Mouse (Mus musculus) layer of hippocampus, adult 8-10 months (tissue): ENCODE results near the gene Dph2. TPM values are rescaled to one million over a fixed set of nuclear protein-coding genes. Genes with fewer than 3 reads are reported as not detected.

Experiments used
- DNase-seq, 2 experiments: peaks; one replicate each; pipeline ENCODE4 v3.0.0; 2022; ENCODE audit warnings: low spot score in 2 of 2
- total RNA-seq, 4 experiments: library from RNA; stranded (reverse); gene quantifications; 2 replicates each; pipeline ENCODE4 v1.2.4; 2022

Gene Dph2
- 10 to 100 TPM in 3 of 4 experiments, 1 to 10 TPM in 1; 9.0 to 11.5 (median 11.0) TPM for total RNA-seq

DNA sequence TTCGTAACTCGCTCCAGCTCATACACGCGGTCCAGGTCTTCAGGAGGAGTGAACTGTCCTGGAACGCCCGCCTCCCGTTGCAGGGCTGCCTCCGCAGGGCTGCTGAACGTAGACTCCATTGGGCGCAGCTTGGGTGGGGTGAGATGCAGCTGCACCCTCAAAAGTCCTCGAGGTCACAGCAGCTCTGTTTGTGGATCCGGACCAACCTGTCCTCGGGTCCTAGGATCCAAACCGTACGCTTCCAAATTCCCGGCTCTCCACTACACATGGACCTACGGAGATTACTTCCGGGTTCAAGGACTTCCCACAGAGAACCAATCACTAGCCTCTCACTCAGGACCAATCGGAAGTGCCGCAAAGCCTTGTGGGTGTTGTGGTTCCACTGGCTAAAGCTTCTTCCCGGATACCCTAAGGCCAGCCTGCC, at the start of gene Dph2:
Gene Dph2 (minus strand): TSS at position 295 of the 424 bp plus-strand sequence.
- peak; percentile 78 to 87 for DNase-seq

DNA sequence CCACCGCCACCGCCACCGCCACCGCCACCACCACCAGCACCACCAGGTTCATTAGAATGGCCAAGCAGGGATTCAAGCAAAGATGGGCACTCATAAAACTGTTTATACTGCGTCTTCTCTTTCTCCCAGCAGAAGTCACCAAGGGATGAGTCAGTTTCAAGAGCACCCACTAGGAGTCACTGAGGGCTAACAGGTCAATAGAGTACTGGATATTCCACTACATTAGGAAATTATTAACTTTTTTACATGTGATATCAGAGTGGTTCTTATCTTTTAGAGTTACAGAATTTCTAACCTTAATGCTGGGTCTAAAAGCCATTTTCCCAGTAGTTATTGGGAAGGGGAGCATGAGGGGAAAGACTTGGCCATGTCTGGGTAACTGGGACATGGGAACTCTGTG, 45.1 kb upstream of the Dph2 start:
- DNase-seq = no peak

DNA sequence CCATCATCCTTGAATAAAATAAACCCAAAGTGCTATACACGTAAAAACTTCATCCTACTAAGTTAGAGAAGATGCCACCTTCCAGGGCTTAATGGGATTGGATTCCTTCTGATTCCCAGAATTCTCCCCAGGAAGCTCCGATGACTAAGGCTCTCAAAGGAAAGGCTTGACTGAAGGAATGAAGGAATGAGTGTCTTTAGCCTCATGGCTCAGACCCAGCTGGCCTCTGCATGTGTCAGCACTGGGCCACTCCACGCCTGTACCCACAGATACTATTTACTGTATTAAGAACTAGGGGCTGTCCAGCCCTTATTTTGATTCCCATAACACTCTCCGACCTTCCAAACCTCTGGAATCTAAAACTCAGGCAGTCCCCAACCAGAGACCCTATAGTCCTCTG, 42.2 kb upstream of the Dph2 start:
- DNase-seq = no peak

DNA sequence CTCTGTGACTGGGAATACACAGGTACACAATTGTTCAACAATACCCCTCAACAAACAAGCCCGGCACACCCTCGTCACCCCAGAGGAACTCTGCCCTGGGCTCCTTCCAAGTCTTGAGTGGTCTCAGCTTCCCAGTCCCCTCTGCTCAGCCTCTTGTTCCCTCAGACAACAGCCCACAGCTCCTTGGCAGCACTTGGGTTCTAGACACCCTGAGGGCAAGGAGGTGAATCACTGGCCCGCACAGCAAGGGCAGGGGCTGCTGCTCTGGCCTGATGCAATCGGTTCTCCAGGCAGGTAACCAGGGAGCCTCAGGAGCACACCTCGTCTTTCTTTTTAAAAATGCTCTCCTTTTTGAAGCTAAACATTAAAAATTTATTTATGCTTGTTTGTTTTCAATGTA, 41.4 kb upstream of the Dph2 start:
- no peak for DNase-seq

DNA sequence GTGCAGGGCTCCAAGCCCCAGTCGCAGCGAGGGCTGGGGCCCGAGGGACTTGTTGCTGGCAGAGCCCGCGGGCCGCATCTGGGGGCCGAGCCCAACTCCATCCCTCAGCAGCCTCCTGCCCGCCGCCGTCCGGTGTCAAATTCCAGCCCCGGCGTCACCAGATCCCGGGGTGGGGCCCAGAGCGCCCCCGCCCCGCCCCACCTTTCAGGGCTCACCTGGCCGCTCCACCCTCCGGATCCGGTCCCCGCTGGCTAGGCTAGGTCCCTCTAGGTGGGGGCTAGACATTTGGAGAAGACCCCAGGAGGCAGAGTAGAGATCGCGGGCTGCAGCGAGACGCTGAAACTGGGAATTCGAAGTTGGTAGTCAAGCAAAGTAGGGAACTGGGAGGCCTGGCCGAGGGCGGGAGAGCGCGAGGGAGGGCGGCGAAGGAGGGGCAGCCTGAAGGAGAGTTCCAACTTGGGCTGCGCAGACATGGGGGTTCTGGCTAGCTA, 37.6 kb upstream of the Dph2 start, which contains the start of gene Artn:
Gene Artn (minus strand): TSS at position 373 of the 491 bp plus-strand sequence.
- no peak for DNase-seq

DNA sequence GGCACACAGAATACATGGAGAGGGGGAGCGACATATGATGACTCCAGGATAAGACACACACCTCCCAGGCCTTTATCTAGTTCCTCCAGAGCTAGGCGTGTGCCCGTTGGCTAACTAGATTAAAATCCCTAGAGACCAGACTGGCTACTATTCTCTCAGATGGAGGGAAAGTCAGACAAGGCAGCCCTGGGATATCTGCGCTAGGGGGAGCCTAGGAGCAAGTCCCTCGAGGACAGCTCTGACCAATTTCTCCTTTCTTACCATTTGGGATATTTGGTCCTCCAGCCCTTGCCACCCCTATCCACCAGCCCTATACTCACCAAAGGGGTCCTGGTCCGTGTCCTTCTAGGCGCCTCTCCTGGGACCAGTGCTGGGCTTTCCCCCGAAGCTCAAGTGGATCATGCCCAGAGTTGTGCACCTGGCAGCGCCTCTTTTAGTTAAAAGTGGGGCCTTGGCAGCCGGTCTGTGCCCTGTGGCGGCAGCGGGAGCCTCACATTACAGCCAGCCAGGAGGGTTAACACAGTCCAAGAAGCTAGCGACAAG, 36.9 kb upstream of the Dph2 start:
- DNase-seq = no peak

DNA sequence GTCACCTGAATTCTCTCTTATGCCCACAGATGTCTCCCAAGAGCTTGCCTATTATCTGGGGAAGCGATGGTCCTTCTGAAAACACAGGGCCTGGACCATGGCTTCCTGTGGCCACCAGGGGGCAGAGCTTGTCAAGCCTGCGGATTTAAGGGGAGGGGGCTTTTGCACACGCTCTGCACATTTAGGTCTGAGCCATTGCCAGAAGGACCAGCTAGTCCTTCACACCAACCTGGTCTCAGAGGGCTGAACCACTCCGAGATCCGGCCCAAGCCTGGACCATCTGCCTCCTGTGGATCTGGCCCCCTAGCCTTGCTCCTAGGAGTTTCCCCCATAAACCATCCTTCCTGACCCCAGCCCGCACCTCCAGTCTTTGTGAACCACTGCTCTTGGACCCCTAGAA, 36.4 kb upstream of the Dph2 start:
- no peak for DNase-seq

DNA sequence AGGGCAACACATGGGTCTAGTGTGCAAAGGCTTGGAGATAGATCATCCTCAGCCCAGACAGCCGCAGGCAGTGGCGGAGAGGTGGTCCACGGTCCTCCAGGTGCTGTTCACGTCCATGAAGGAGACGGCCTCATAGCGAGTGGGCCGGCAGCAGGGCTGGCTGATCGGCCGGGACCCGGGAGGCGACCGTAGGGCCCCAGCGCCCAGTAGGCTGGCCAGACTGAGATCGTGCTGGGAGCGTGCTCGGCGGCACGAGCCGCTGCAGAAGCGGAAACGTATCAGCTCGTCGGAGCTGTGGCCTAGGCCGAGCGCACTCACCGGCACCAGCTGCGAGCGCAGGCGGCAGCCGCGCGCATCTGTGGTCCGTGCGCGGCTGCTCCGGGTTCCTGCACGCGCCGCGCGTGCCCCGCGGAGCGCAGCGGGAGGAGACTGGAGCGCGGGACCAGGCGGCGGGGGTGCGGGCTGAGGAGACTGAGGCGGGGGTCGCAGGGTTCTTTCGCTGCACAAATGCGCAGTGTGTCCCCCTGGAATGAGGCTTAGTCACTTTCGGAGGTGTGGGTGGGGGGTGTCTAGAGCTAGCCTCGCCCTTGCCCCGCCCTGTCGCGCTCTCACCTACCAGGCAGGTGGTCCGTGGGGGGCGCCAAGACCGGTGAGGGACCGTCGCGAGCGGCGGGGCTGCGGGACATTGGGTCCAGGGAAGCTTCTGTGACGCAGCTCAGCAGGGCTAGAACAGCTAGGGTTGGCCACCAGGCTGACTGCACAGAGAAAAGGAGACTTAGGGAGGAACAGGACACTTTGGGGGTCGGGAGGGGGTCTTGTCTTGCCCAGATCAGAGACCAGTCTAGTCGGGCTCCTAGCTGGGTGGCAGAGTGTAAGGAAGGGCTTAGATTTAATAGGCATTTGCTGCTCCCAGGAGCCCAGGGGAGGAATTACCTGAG, 35.0 kb upstream of the Dph2 start:
- DNase-seq = no peak

DNA sequence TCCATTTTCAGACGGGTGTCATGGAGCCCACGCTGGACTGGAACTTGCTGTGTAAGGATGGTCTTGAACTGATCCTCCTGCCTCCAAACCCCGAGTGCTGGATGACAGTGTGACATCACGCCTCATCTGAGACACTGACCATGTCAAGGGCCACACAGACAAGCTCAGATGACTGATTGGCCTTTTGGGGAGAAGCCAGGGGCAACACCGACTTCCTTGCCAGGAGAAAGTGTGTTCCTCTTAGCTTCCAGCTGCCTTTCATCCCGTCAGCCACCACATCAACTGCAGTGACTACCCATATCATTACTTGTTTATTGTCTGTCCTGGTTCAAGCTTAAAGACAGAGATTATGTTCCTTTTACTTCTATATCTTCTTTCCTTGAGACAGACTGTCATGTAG, 33.1 kb upstream of the Dph2 start:
- no peak for DNase-seq

DNA sequence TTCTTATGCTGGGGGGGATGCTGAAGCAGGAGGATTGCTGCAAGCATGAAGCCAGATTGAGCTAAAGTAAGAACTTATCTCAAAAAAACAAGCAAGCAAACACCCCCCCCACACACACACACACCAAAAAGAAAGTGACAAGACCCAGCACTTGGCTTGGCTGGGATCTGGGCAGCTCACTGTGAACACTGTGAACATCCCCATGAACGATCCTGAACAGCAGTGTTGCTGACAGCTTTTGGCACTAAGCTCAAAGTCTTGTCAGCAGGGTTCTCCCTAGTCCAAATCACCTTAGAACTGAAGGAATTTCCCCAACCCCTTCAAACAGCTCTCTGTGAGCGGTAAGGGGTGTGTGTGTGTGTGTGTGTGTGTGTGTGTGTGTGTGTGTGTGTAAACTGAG, 31.6 kb upstream of the Dph2 start:
- DNase-seq = no peak

DNA sequence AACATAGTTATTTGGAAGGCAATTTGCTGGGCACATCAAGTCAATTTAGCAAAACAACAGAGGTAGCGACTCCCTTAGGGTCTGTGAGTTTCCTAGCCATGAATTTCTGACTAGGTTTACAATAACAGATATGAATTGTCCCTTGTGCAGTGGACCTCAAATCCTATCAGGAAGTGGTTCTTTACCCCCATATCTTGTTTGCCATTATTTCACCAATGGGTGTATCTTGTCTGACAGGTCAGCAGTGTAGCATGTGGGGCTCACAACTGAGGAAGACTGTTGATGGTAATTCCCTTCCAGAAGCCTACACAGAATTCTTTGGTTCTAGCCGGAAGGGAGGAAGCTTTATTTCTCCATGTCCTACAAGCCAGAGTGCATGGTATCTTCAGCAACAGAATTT, 29.5 kb upstream of the Dph2 start:
- DNase-seq = no peak

DNA sequence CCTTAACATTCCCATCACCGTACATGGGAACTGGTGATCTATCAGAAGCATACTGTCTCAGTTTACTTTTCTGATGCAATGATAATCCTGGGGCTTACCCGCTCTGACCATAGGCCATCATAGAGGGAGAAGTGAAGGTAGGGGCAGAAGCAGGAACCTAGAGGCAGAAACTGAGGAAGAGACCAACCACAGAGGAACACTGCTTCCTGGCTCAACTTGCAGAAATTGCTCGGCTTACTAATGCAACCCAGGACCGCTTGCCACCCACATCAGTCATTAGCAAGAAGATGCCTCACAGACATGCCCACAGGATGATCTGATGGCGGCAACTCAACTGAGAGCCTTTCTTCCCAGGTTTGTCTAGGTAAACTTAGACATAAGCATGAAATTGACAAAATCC, 26.9 kb upstream of the Dph2 start:
- DNase-seq = no peak

DNA sequence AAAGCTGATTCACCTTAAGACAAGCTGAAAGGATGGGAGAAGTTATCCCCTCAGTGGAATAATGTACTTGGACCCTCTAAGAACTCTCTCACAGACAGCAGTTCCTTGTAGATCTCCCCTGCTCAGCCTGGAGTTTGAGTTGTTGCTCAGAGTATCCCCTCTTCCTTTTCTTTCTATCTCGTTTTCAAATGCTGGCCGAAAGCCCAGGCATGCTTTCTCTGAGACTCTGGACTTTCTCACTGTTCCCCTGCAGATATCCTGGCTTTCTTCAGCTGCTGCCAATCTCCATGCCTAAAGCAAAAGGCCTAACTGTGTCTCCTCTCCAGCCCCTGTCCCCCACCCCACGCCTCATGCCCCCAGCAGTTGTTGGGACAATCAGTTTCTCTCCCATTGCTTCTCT, 26.4 kb upstream of the Dph2 start:
- DNase-seq = no peak

DNA sequence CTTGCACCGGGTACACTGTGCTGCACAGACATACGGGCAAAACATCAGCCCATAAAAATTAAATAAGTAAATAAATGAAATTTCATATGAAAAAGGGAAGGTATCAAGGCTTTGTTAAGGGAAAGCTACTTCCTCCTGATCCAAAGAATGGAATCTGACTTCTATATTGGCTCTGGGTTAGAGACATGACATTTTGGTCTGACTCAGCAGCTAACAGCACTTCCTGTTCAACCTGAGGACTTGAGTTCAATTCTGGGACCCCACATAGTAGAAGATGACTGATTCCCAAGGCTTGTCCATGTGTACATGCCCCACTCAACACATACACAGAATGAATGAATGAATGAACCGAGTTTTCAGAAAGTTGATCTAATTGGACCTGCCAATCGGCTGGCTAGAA, 26.0 kb upstream of the Dph2 start:
- no peak for DNase-seq

DNA sequence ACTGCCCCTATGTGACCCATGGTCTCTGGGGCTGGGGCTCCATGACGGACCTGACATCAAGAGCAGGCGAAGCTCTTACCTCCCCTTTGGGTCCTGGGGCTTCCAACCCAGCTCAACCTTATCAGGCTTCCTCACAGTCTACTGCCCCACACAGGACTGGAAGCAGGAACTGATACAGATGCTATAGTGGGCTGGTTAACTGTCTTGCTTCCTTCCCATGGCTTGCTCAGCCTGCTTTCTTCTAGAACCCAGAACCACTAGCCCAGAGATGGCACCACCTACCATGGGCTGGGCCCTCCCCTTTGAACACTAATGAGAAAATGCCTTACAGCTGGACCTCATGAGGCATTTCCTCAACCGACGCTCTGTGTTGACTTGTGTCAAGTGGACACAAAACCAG, 25.6 kb upstream of the Dph2 start:
- DNase-seq = no peak

DNA sequence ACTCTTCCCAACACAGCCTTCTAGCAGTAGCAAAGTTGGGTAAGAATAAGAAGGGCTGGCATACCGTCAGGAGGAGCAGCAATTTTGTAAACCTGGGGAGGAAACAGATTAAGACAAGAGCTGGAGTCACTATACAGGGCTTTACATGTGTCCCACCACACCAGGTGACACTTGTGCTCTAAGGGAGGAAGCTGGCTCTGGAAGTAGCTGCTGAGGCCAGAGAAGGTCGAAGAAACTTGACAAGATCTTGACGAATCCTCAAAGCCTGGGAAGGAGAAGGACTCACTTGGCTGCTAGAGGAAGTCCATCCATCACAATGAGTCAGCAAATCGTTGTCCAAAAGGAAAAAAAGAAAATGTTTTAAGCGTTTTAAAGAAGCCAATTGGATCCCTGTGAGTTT, 24.6 kb upstream of the Dph2 start:
- no peak for DNase-seq

DNA sequence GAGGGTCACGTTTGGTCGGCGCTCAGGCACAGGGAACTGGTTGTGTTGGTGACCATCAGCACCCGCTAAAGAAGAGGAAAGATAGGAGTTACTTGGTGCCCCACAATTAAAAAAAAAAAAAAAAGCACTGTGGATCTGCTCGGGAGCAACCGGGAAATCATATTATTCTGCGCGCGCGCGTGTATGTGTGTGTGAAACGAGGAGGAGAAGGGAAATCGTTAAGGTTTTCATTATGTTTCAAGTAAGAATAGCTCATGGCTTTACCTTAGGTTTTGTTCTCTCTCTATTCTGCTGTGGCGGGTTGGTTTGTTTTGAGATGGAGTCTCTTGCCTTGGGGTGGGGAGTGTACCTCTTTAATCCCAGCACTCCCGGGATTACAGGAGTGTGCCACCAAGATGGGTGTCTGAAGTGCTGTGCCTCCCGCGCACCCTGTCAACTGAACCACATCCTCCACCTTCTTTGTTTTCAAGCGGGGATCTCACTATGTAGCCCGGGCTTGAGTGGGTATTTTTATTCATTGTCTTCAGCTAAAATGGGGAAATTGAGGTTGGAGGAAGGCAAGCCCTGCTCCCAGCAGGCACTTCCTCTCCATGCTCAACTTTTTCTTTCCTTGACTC, 23.8 kb upstream of the Dph2 start:
- DNase-seq = no peak

DNA sequence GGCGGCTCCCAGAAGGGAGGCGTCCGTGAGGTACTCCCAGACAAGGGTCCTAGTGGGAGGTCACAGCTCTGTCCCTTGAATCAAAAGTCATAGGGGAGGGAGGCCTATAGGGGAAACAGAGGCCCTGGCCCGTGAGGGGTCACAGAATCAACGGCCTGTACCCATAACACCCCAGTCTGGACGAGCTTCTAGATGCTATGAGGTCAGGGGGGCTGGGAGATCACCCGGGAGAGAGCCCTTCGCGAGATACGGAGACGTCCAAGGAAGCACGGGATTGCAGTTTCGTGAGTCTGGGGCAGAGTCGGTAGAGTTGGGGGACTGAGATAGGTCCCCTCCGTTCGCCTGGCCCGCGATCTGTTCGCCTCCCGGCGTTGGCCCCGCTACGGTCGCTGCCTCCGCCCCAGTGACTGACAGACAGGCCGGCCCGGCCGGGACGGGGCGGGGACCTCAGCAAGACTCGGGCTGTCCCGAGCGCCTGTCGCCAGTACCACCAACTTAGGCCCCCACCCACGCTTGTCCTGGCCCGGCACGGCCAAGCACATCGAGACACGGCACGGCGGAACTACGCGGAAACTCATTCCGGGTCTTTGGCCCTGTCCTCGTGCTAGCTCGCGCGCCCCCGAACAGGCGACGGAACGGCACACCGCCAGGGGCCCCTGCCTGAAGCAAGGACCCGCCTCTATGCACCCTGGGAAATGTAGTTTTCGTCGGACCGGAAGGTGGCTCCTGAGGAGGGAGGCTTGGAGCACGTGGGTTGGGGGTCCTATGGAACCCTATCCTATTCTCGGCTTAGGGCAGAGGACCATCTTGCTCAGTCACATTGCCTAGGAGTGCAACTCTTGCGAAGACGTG, 23.0 kb upstream of the Dph2 start, which contains the start of gene Ipo13:
Gene Ipo13 (minus strand): TSS at position 409 of the 852 bp plus-strand sequence.
- DNase-seq = peak; percentile 89 to 92

DNA sequence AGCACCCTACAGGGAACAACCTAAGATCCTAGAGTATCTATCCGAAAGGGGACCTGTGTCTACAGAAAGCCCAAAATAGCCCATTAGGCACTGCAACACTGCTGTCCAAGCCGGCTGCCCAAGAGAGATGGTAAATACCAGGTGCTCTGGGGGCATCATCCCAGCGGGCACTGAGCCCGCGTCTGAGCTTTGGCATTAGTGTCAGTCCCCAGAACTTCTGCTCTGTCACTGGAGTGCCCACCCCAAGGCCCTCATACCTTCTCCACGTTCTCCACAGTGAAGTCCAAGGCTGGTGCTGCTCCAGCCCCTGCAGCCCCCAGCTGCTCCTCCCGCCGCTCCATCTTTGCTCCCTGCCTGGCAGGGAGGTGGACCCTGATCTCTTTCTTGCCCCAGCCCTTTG, 22.2 kb upstream of the Dph2 start:
- DNase-seq = no peak

DNA sequence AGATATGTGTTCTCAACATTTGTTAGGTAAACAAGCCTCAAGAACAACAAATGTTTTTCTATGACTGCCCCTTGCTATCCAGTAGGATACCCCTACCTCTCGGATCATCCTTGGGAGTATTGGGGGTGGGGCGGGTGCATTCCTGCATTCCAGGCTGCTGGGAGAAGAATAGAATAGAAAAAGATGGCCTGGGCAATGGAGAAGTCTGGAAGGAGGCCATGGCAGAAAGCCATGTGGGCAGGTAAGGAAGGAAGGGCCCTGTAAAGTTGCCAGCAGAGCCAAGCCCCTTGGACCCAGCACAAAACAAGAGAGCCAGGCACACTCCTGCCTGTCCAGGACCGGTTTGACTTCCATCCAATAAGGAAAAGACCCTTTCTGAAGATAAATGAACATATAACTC, 21.6 kb upstream of the Dph2 start:
- no peak for DNase-seq

DNA sequence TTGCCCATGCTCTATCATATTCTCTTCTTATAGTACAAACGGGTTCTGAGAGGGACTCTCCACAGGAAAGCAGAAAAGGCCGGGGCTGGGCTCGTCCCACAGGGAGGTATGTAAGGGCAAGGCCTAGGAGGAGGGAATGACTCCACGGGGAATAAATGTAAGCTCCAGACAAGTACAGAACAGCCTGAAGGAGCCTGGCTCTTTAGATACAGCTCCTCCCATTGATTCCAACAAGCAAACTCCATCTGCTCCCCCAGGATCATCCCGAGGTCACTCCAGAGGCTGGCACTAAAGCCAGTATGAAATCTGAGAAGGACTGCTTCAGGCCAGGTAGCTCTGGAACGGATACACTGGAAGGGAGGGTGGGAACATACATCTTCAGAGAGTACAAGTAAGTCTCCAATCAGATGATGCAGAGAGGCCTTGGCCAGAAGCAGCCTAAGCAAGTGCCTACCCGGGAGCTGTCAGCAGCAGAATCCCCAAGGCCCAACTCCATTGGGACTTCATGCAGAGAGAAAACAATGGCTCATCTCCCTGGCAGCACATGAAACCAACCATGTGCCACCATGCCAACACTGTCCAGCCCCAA, 20.9 kb upstream of the Dph2 start:
- DNase-seq = no peak
